Mouse (Mus musculus) erythroblast, embryonic 14.5 days (primary cell): ENCODE results near the gene Prdm11. TPM values are rescaled to one million over a fixed set of nuclear protein-coding genes. Genes with fewer than 3 reads are reported as not detected.

Source experiments
- H3K27me3 ChIP-seq: 2 replicates; pipeline ENCODE4 v1.6.1; 2012; ENCODE audit warnings: inconsistent platforms; ENCODE audit not compliant: control insufficient read depth
- H3K36me3 ChIP-seq: 2 replicates; pipeline ENCODE4 v1.6.1; 2012; ENCODE audit warnings: mild to moderate bottlenecking, inconsistent platforms; ENCODE audit not compliant: control insufficient read depth
- H3K4me1 ChIP-seq: 2 replicates; pipeline ENCODE4 v1.6.1; 2012; ENCODE audit warnings: inconsistent platforms; ENCODE audit not compliant: control insufficient read depth
- H3K4me3 ChIP-seq: replicated peaks from 2 replicates; pipeline ENCODE3; 2012; ENCODE audit warnings: moderate library complexity, mild to moderate bottlenecking, inconsistent platforms
- H3K9me3 ChIP-seq: 2 replicates; pipeline ENCODE4 v1.6.1; 2012; ENCODE audit warnings: low read length, inconsistent platforms, mixed read lengths; ENCODE audit not compliant: control insufficient read depth
- GATA1 ChIP-seq: IDR thresholded peaks from 2 replicates; pipeline ENCODE4 v1.6.1; 2012; ENCODE audit warnings: low read length, inconsistent platforms, mixed read lengths
- TAL1 ChIP-seq: IDR thresholded peaks from 3 replicates; pipeline ENCODE4 v1.6.1; 2012; ENCODE audit warnings: low read length, inconsistent platforms, mixed read lengths
- polyA plus RNA-seq: library from polyadenylated mRNA; stranded (reverse); fragments of >175 nt; gene quantifications from 2 replicates; pipeline ENCODE4 v1.2.3, GENCODE M21; 2012

The Prdm11 gene
- polyA plus RNA-seq, 1 experiment: 0.58 TPM

- H3K36me3 ChIP-seq: no peaks in the 10 kb centered on the region
- H3K4me3 ChIP-seq: no peak overlapping the region
- H3K9me3 ChIP-seq: no peaks in the 10 kb centered on the region
- H3K4me1 ChIP-seq: no peaks in the 10 kb centered on the region
- no peaks in the 10 kb centered on the region for H3K27me3 ChIP-seq
- no peak for TF ChIP-seq GATA1
- no peak for TF ChIP-seq TAL1
Measured at GRCm38 (mm10) chr2:93080871-93081608, 35.1 kb upstream of the Prdm11 start.

- TF ChIP-seq GATA1 (no peak), TAL1 (no peak)
- Histone ChIP-seq H3K27me3 (no peaks in the 10 kb centered on the region), H3K4me1 (no peaks in the 10 kb centered on the region), H3K9me3 (no peaks in the 10 kb centered on the region), H3K4me3 (no peak overlapping the region), H3K36me3 (no peaks in the 10 kb centered on the region)
Measured at GRCm38 (mm10) chr2:93079394-93079793, 33.4 kb upstream of the Prdm11 start.

GRCm38 (mm10) chr2:93076578-93076955 is 30.6 kb upstream of the Prdm11 start:
- Histone ChIP-seq H3K36me3 (no peaks in the 10 kb centered on the region), H3K4me1 (no peaks in the 10 kb centered on the region), H3K4me3 (no peak overlapping the region), H3K9me3 (no peaks in the 10 kb centered on the region), H3K27me3 (no peaks in the 10 kb centered on the region)
- TF ChIP-seq TAL1: no peak
- TF ChIP-seq GATA1: no peak

- Histone ChIP-seq H3K9me3 (no peaks in the 10 kb centered on the region), H3K36me3 (no peaks in the 10 kb centered on the region), H3K27me3 (no peaks in the 10 kb centered on the region), H3K4me3 (no peak overlapping the region), H3K4me1 (no peaks in the 10 kb centered on the region)
- no peak for TF ChIP-seq TAL1
- TF ChIP-seq GATA1: no peak
Measured at GRCm38 (mm10) chr2:93075738-93076577, 30.0 kb upstream of the Prdm11 start.

GRCm38 (mm10) chr2:93071656-93072055 is 25.7 kb upstream of the Prdm11 start:
- no peak overlapping the region for H3K4me3 ChIP-seq
- H3K4me1 ChIP-seq: no peaks in the 10 kb centered on the region
- no peaks in the 10 kb centered on the region for H3K9me3 ChIP-seq
- H3K36me3 ChIP-seq: no peaks in the 10 kb centered on the region
- no peaks in the 10 kb centered on the region for H3K27me3 ChIP-seq
- TF ChIP-seq GATA1: no peak
- no peak for TF ChIP-seq TAL1

- H3K4me3 ChIP-seq: no peak overlapping the region
- TF ChIP-seq GATA1: no peak
- no peak for TF ChIP-seq TAL1
- no peaks in the 10 kb centered on the region for H3K36me3 ChIP-seq
- H3K27me3 ChIP-seq: no peaks in the 10 kb centered on the region
- no peaks in the 10 kb centered on the region for H3K9me3 ChIP-seq
- no peaks in the 10 kb centered on the region for H3K4me1 ChIP-seq
Measured at GRCm38 (mm10) chr2:93068942-93069341, 23.0 kb upstream of the Prdm11 start.

- Histone ChIP-seq H3K4me3 (no peak overlapping the region), H3K36me3 (no peaks in the 10 kb centered on the region), H3K27me3 (no peaks in the 10 kb centered on the region), H3K4me1 (no peaks in the 10 kb centered on the region), H3K9me3 (no peaks in the 10 kb centered on the region)
- TF ChIP-seq GATA1 (no peak), TAL1 (no peak)
Measured at GRCm38 (mm10) chr2:93063347-93063746, 17.4 kb upstream of the Prdm11 start.

GRCm38 (mm10) chr2:93051873-93052272 is 5.9 kb upstream of the Prdm11 start:
- H3K4me1 ChIP-seq: no peaks in the 10 kb centered on the region
- no peak overlapping the region for H3K4me3 ChIP-seq
- peaks cover 24% of the 10 kb centered on the region for H3K27me3 ChIP-seq
- TF ChIP-seq TAL1 (no peak), GATA1 (no peak)
- no peaks in the 10 kb centered on the region for H3K36me3 ChIP-seq
- peaks cover 3% of the 10 kb centered on the region; the same call in 1 of the 2 replicates for H3K9me3 ChIP-seq

GRCm38 (mm10) chr2:93048601-93049323 is 2.8 kb upstream of the Prdm11 start:
- TF ChIP-seq TAL1 (no peak), GATA1 (no peak)
- peaks cover 3% of the 10 kb centered on the region; the same call in 1 of the 2 replicates for H3K9me3 ChIP-seq
- no peak overlapping the region for H3K4me3 ChIP-seq
- H3K36me3 ChIP-seq: no peaks in the 10 kb centered on the region
- H3K27me3 ChIP-seq: peaks cover 33% of the 10 kb centered on the region
- H3K4me1 ChIP-seq: peaks cover 29% of the 10 kb centered on the region
